Mouse (Mus musculus) retina, embryonic 14.5 days (tissue): Measurements from ENCODE around the gene 5730596B20Rik.

Source experiments
- DNase-seq: peaks from one replicate; pipeline ENCODE4 v3.0.0-alpha.2; 2015; ENCODE audit warnings: low spot score

Gene 5730596B20Rik

DNA sequence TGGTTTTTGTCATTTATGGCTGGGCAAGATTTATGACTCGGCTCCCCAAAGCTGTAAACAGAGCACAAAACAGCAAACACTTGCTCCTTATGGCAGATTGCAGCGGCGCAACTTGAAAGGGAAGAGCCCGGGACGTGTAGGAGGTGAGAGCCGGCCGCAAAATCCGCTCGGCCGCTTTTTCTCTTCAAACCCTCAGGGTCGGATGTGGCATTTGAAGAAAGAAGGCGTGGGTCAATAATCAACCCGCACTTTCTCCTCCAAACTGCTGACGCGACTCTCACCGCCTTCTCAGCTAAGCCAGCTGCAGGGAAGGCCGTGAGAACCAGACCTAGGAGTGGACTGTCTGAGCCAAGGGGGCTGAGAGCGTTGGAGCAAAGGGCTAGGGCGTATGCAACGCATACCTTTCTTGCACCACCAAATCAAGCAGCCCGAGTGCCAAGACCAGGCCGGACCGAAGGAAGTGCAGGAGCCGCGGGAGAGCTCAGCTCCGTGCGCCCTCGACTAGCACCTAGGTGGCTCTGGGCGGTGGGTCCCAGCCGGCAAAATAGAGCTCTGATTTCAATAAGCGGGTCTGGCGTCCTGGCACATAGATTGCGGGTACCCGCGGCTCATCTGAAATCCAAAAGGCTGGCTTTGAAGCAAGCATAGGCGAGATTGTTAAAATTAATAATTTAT lies at the start of gene 5730596B20Rik:
TSS of gene 5730596B20Rik (plus strand) at position 438 of the 675 bp plus-strand sequence.
- no peak for DNase-seq

DNA sequence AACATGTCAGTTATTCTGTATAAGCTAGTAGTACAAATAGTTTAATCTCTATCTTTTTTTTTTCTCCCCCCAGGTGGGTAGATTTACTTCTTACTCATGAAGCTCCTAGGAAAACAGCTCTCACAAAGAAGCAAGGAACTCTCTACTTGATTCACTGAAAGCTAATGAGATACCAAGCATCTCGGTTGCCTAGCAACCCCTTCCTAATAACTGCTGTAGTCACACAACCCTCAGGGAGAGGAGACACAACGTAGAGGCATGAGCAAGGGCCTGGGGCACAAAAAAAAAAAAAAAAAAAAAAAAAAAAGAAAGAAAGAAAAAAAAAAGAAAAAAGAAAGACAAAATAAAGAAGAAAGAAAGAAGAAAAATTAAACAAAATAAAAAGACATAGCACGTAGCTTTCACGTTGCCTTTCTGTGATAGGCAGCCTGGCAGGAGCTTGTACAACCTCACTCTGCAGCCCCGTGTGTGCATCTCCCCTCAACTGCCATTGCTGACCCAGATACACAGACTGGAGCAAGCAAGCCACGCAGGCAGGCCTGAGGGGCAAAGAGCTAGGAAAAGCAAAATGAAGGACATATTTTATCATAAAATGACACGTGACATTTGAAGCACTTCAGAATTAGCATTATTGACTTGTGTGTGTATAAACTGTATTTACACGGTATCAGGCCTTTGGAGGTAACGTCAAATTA lies 39.3 kb upstream of the 5730596B20Rik start:
- peak; percentile 81 for DNase-seq

DNA sequence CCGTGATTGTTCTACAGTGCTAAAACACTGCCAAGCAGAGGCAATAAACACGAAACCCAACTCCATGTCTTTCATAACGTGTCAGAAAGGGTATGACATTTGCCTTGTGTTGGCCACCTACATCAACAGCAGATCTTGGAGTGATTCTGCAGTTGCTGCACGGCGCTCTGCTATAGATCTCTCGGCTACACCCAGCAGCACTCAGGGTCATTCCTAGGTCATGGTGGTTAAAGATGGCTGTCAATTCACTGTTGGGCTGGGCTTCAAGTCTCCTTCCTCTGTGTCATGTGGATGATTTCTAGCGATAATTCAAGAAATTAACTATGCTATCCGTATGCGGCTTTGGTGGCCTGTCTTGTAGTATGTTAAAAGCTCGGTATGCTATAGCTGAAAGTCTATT lies 38.7 kb upstream of the 5730596B20Rik start:
- peak; percentile 16 for DNase-seq

DNA sequence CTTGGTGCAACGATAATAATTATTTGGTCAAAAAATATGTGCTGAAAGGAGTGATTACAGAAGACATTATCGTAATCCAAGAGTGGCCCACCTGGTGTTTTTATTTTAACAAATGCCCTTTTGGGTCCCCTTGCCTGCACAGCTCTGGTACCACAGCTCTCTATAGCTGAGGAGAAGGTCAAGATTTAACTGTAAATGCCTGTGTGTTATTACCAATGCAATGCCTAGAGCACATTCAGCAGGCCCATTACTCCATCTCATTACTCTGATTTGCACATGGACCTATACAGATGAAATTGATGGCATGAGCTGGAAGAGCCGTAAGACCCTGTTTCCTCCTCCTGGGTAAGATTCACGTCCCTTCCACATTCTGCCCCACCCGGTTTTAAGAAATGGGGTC lies 38.2 kb upstream of the 5730596B20Rik start:
- DNase-seq: no peak

DNA sequence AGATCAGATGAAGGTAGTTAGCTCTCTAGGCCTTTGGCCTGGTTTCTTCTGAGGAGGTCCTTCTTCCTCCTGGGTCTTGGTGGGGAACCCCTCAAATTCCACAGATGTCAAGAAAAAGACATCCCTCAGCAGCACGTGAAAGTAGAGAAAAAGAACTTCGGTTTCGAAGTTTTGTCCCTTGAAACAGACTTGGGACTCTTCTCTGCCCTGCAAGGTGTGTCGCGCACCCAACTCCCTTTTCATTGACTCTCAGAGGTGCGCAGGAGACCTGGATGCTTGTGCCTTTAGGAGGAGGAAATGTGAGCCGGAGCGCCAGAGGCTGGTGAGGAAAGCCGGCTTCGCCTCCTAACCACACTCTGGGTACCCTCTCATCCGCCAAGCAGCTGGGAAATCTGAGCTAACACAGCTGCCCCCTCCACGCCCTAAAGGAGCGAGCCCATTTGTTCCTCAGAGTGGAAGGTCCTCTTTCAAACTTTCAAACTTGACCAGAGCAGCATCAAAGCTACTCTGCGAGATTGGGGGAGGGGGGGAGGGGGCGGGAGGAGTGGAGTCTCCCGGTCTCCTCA lies 26.8 kb upstream of the 5730596B20Rik start:
- peak; percentile 15 for DNase-seq

DNA sequence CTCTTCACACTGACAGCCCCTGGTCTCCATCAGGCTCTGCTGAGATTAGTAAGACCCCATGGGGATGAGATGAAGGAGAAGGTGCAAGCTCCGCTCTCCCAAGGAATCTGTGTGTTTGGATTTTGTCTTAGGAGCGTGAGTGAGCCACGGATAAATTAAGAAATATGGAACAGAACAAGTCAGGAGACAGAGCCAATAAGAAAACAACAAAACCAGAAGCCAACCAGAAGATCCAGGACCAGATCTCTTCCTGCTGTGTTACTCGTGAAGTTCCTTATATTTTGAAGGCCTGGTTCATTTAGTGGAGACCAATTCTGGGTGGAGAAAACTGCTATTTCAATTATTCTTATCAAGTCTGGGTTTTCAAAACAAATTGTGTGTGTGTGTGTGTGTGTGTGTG lies 25.7 kb upstream of the 5730596B20Rik start:
- DNase-seq: peak; percentile 26

DNA sequence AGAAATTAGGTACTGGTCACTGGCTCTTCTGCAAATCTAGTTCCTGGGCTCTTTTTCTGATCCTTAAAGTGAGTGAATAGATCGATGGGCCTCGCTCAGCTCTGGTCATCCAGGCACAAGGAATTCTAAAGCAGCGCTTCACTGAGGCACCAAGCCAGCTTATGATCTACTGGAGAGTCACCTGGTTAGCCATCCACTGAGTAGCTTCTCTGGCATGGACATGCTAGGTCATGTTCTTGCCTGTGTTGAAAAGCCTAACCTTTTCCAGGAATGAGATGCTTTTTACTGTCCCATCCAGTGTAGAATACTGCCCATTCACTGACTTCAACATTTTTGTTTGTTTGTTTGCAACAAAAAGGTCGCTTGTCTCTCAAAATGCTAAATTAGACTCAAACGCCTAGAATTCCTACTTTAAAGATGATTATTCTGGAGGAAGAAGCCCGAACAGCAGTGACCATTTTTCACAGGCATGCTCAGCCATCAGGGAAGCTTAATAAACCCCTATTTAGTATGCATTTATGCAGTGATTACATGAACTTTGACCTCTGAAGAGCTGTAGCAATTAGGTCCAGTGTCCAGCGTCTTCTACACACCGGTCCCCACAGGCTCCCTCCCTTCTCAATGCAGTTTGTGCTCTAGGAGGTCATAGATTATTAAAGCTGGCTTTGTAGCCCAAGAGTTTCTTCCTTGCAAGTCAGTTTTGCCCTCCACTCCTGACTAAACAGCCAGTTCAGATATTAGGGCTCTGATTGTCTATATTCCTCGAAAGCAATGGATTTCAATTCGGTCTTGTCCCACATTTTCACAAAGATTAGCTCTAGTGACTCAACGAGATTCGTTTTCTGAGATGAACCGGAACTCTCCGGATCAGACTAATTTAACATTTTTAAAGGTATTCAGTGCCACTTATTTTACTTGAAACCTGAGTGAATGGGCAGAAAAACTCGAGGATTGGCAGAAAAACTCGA lies 24.8 kb upstream of the 5730596B20Rik start:
- DNase-seq: peak; percentile 38

DNA sequence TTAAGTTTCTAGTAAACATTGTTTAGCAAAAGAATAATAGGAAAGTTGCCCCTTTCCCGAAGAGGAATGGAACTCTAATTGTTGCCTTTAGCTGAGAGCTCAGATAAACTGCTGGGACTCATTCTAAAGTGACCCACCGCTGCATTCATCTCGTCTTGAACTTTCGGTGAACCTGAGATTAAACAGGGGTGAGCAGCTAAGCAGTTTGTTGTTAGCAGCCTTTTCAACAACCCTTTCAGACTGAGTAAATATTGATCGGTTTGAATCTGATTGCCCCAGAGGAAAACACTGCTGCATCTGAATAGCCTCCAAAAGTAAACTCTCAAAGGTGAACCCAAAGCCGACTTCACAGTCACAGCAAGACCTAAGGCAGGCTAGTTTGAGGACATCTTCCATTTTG lies 24.0 kb upstream of the 5730596B20Rik start:
- peak; percentile 30 for DNase-seq

DNA sequence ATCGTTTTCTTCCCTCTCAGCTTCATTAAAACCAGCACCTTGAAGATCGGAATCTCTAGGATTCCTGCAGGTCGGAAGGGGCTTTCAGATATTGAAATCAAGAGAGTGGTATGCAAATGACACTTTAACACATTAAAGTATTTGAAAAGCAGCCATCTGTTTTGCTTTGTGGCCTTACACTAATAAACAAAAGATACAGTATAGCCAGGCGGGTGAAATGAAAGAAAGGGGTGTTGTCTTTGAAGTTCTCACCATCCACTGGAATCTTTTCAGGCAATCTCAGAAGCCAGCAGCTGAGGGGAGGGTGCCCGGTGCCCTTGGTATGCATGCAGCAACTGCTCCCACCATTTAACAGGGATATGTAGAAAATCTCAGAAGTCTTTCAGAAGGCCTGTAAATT lies 23.3 kb upstream of the 5730596B20Rik start:
- DNase-seq: peak; percentile 38

DNA sequence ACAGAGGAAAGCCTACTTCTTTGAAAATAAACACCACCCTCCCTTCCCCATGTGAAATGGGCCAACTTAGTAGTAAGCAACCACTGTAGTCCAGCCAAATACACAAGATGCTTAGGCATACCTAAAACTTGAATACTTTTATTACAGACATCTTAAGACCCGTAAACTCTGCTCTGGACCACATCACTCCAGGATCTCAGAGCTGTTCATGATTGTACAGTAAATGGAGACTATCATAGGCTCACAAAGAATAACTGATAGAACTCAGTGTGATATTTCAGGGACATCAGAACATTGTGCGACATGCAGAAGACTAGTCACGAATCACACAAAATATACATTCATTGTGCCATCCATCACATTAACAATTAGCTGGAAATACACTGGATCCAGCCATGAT lies 21.8 kb upstream of the 5730596B20Rik start:
- peak; percentile 13 for DNase-seq

DNA sequence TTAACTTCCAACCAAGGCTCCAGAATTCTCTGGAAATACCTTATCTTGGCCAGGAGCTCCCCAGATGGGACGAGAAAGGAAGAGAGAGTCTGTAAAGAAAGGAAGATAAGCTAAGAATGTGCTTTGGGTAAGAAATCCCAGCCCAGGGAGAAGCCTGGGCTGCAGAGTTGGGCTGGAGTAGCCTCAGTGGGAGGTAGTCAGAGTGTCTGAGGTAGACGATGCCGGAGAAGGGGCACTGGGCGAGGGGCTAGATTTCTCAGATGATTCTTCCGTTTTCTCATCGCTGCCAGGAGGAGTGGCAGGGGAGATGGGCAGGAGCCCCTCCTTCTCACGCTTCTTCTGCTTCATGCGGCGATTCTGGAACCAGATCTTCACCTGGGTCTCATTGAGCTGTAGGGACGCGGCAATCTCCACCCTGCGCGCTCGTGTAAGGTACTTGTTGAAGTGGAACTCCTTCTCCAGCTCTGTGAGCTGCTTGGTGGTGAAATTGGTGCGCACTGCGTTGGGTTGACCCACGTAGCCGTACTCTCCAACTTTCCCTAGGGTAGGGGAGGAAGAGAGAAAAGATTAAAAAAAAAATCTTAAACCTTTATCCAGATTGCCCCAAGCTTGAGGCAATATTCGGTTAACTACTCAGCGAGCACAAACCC lies 20.6 kb upstream of the 5730596B20Rik start:
- peak; percentile 3 for DNase-seq

DNA sequence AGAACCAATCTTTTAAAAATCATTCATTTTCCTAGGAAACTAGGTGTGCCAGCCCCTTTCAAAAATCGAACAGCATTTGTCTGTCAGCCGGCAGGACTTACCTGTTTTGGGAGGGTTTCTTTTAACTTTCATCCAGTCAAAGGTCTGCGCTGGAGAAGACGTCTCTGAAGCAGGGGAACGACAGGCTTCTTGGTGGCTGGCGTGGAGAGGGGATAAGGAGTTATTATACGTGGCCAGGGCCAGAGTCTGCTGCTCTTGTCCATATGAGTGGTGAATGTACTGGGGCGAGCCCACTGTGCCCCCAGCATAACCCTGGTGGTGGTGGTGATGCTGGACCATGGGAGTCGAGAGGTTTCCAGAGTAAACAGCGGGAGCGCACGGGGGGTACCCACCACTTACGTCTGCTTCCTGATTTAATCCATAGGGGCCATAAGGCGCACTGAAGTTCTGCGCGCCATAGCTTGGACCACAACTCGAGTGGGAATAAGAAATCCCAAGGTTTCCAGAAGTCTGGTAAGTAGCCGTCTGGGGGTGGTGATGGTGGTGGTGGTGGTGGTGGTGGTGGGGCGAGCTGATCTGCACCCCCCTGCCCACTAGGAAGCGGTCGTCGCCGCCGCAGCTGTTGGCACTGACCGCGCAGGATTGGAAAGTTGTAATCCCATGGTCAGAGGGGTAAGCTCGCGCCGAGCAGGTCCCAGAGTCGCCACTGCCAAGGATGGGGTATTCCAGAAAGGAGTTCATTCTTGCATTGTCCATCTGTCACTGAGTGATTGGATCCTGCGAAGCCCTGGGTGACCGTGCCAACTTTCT lies 19.6 kb upstream of the 5730596B20Rik start:
- DNase-seq: peak; percentile 2

DNA sequence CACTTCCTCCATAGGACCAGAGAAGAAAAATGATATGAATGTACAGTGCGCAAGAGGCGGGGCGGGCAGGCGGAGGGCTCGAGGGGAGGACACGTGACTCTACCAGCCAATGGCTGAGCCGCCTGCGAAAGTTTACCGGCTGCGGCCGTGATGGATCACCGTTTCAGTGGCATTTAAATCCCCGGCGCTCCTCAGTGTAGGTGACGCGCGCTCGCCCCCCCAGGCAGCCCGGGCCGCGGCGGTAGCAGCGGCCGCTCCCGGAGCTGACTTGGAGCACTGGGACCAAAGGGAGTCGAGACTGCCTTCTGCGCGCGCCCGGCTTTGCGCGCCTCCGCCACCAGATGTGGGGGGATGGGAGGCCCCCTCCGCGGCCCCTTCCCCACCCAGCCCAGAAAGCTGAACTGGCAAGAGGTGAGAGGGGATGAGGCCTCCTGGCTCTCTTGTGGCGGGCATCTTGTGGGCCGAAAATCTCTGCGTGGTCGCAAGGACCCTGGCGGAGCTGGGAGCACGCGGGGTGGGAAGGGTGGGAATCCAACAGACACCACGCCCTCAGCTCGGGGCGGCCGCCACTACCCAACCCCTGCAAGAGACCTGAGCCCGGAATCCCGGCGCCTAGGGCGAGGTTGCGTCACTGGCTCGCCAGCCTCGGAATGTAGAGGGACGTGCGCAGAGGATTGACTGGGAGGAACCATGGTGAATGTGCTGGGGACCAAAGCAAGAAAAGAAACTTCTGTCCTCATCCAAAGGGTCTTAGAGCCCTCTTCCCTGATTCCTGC lies 18.8 kb upstream of the 5730596B20Rik start, which contains the start of gene Hoxa1:
TSS of gene Hoxa1 (minus strand) at position 42 of the 776 bp plus-strand sequence.
- DNase-seq: peak; percentile 77

DNA sequence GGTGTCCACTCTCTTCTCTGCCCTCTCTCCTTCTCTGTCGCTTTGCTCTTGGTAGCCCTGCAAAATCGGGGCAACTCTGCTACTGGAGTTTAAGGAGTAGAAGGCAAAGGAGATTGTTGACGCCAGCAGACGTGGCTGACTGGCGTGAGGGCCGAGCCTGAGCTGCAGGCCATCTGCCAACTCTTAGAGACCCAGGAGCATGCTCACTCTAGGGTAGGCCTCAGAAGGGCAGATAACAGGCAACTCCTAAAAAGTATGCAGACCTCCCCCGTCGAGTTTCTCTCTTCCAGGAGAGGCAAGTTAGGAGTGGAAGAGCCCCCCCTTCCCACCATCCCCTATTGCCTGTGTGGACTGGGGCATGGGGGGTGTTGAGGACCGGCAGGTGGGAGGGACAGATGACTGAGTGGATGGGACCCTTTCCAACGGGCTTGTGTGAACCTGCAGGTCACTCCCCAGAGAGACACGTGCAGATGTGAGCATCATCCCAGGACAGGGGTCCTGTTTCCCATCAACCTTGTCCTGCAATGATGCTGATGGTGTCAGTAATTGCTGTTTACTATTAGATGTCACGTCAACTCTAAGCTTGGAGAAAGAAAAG lies 18.0 kb upstream of the 5730596B20Rik start:
- peak; percentile 15 for DNase-seq

DNA sequence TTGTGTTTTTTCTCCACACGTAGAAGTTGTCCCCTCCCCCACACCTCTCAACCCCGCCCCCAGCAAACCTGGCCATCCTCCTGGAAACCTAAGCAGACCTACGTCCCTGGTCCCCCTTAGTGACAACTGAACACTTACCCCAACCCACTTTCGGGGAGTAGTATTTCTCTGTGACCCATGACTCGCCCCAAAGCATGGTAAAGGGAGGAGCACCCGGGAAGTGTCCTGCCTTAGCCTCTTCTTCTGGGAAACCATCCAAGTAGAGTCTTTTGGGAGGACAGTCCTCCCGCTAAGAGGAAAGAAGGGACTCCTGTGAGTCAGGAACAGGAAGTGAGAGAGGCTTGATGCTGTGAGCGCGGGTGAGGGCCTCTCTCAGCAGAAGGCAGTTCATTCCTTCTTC lies 17.3 kb upstream of the 5730596B20Rik start:
- peak; percentile 10 for DNase-seq

DNA sequence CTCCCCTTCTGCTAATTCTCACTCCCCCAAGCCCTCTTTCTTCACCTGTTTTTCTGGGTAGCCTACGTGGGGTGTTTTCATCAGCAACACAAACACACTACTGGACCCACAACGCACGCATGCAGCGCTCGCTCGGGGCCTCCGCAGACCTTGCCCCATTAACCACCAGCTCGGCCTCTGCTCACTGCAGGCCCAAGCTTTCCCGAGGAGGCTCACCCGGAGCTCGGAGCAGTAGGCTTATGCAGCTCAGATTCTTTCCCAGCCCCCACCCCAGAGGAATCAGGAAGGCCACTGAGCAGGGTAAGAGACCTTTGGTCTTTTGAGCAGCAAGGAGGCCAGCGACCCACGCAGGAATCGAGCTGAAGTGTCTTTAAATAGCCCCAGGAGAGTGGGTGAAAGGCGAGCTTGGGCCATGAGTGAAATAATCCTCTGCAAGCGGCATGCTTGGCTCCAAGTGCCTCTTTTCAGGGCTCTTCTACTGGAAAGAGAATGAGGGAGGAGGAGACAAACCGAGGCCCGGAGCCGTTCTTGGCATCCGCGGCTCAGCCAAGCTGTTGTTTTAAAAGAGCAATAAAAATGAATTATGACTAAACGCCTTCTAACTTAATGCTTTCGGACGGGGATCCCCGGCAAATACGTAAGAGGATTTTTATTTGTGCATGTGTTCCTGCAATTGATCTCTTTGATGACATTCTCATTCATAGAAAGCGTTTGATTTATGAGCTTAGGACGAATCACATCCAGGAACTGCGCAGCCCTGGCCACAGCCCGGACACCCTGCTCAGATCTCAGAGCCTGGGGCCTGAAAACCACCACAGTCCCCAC lies 16.6 kb upstream of the 5730596B20Rik start:
- DNase-seq: peak; percentile 38

DNA sequence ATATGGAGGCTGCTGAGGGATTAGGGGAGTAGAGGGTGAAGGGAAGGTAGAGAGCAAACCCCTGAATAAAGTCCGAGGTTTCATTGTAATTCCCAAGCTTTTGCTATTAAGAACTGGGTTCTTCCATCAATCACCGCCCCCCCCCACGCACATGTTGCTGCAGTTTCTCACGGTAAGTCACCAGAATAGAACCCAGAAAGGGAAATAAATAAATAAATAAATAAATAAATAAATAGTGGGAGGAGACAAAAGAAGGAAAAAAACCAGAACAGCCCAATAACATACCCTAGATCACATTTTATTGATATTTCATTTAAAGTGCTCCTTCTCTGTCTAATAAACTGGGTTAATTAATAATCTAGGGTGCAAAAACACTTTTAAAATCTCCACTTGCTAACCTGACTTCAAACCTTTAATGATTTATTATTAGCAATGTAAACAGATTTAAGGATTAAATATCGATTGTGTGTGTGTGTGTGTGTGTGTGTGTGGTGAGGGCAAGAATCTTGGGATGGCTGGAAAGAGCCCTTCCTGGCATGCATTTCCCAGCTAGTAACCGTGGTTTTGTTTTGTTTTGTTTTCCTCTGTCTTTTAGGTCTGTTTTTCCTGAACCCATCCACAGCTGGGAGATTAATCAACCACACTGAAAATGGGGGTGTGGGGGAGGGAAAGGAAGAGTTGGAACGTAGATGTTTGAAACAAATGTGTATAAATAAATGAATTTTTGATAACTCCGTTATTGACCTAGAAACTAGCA lies 15.8 kb upstream of the 5730596B20Rik start:
- peak; percentile 46 for DNase-seq

DNA sequence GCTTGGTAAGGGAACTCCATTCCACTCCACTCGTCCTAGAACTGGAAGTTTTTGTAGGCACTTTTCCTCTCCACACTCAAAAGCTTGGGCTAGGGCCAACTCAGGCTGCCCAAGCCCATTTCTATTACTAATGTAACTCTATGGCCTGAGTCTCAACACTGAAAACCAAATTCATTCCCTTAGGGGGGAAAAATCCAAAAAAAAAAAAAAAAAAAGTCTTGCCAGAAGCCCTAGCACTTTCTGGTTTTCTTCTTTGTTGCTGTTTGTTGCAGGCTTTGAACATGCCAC lies 15.3 kb upstream of the 5730596B20Rik start:
- no peak for DNase-seq
